Mouse (Mus musculus): ENCODE data around the gene Cenpc1.

The Cenpc1 gene

GRCm38 (mm10) chr5:85996545-85997510 lies 68.6 kb downstream of the Cenpc1 start:
- DNase-seq (ENCODE audit: low read depth, low spot score): peak; percentile 67

- DNase-seq (ENCODE audit: low read depth, low spot score): peak; percentile 13
These were observed 70.8 kb downstream of the Cenpc1 start for GRCm38 (mm10) chr5:85994551-85994950.

- no peak for DNase-seq (ENCODE audit: low read depth, low spot score)
These were observed 72.3 kb downstream of the Cenpc1 start for GRCm38 (mm10) chr5:85992805-85993721.

DNA sequence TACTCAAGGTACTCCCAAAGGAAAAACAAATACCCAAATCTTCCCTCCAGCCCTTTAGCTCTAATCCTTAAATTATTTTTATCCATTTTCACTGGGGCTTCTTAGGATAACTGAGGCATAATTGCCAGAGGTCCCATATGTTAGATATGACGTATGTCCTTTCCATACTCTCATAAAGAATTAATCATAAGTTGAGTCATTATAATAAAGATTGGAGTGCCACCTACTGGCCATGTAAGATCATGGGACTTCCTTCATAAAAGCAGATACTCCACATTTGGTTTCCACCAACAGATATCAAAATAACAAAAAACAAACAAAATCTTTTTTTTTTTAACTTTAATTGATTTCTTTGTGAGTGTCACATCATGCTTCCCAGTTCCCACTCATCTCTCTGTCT lies 73.3 kb downstream of the Cenpc1 start:
- peak; percentile 22 for DNase-seq (ENCODE audit: low read depth, low spot score)

DNA sequence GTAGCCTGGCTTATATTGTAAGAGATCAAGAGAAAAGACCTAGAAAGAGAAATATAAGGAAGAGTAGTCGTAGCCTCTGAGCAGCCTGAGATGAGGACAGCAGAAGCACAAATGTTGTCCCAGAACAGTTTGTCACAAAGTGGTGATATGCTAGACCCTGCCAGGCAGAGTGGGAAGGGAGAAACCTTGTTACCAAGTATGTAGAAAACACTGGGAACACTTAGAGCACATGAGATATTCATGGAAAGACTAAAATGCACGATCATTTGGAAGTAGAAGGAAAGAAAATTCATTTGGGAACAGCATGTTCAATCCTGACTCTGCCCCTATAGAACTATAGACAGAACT lies 77.9 kb downstream of the Cenpc1 start:
- no peak for DNase-seq (ENCODE audit: low read depth, low spot score)

DNA sequence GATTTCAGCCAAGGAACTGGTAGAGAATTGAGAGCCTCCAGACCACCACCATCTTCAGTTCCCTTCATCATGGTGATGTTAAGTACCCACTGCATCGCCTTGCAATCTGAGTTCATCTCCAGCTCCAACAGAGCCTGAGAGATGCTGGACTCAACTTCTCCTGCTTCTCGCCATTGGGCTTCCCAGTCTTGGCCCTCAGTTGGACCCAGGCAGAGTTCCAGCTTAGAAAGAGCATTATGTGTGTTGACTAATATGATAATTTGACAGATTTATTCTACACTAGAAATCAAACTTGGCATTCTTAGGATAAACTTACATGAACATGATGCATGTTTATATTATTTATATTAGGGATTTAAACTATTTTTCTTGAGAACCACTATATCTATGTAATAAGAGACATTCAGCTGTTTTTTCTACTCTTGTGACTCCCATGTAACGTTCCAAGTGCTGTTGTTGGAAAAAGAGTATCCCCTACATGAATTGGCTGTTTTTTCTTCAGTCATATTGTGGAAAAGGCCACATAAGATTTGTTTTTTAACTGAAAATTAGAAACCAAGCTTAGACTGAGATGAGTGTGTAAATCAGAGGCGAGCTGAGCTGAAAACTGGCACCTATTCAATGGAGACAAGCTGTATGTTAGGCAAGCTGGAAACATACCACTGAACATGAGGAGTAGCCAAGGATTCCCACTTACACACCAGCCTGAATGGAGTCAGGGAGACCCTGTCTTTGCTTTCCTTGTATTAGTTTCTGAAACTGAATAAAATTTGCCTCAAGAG lies 78.5 kb downstream of the Cenpc1 start:
- DNase-seq (ENCODE audit: low read depth, low spot score): no peak

GRCm38 (mm10) chr5:85977646-85978426 lies 87.5 kb downstream of the Cenpc1 start:
- no peak for DNase-seq (ENCODE audit: low read depth, low spot score)

- DNase-seq (ENCODE audit: low read depth, low spot score): no peak
These were observed 102.6 kb downstream of the Cenpc1 start for GRCm38 (mm10) chr5:85962791-85963190.
